Mouse (Mus musculus): Measurements from ENCODE around the gene Arid1b. TPM values are rescaled to one million over a fixed set of nuclear protein-coding genes. Genes with fewer than 3 reads are reported as not detected.

Gene Arid1b
- polyA plus RNA-seq, 1 experiment from 2014 or later: 7.2 TPM

GRCm38 (mm10) chr17:5174426-5175020 lies 180.4 kb downstream of the Arid1b start:
- Histone ChIP-seq H3K27ac (ENCODE audit: low read length) (no peak overlapping the region), H3K4me2 (replicated peaks; ENCODE audit: low read depth, low read length) (no peak overlapping the region), H3K9me3 (ENCODE audit: low read length) (no peaks in the 10 kb centered on the region), H3K36me3 (ENCODE audit: insufficient read depth, low read length) (no peaks in the 10 kb centered on the region), H3K4me3 (ENCODE audit: low read depth, low read length) (no peak overlapping the region), H3K27me3 (replicated peaks; ENCODE audit: insufficient read depth, low read length) (no peaks in the 10 kb centered on the region), H3K9ac (replicated peaks; ENCODE audit: low read depth) (no peak overlapping the region), H3K4me1 (ENCODE audit: insufficient read depth, low read depth, low read length) (no peaks in the 10 kb centered on the region; the same call in 1 of the 2 replicates)
- 64% methylated on average over 6 of the region's 6 CpGs for WGBS
- DNase-seq (ENCODE audit: low spot score): no peak
- TF ChIP-seq CTCF (IDR thresholded peaks at IDR 0.05): no peak
- no peak for TF ChIP-seq EP300 (IDR thresholded peaks at IDR 0.05)
- ATAC-seq: peak; percentile 30; the same call in 1 of the 2 replicates

DNA sequence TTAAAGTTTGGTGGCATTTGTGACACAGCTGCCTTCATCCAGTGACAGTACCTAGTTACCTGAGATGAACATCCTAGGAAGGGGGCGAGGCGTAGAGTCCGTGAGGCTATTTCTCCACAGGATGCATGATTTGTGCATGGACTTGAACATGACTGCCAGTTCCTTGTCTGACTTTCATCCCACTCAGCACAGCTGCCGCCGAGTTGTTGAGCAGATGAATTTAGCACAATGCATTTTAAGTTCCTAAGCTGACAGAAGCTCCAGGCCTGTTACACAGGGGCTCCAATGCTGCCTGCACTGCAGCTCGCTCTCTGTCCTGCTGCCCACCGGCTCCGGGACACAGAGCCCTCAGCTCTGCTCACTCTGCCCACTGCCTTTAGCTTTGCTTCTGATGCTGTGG lies 181.4 kb downstream of the Arid1b start:
- no peak overlapping the region for H3K4me2 ChIP-seq (replicated peaks; ENCODE audit: low read depth, low read length)
- H3K4me1 ChIP-seq (ENCODE audit: insufficient read depth, low read depth, low read length): no peaks in the 10 kb centered on the region; the same call in 1 of the 2 replicates
- no peak overlapping the region for H3K27ac ChIP-seq (ENCODE audit: low read length)
- no peak overlapping the region for H3K4me3 ChIP-seq (ENCODE audit: low read depth, low read length)
- no peaks in the 10 kb centered on the region for H3K9me3 ChIP-seq (ENCODE audit: low read length)
- no peak for ATAC-seq
- H3K27me3 ChIP-seq (replicated peaks; ENCODE audit: insufficient read depth, low read length): no peaks in the 10 kb centered on the region
- no peaks in the 10 kb centered on the region for H3K36me3 ChIP-seq (ENCODE audit: insufficient read depth, low read length)
- WGBS: 88% methylated on average over 8 of the region's 8 CpGs
- no peak overlapping the region for H3K9ac ChIP-seq (replicated peaks; ENCODE audit: low read depth)
- no peak for DNase-seq (ENCODE audit: low spot score)
- no peak for TF ChIP-seq CTCF (IDR thresholded peaks at IDR 0.05)
- no peak for TF ChIP-seq EP300 (IDR thresholded peaks at IDR 0.05)

DNA sequence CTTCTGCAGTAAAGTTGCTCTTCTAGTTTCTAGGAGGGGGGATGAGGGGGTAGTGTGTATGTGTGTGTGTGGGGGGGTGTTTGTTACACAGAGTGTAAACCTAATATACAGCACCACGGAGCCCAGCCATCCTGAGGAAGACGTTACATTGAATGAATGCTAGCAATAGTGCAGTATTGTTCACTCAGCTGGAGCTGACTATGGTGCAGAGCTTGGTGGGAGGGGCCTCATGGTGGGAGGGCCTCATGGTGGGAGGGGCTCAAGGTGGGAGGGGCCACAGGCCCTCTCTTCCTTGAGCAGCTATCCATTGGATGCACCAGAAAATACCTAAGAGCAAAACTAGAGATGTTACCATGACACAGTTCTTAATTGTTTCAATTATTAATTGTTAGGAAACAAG lies 182.2 kb downstream of the Arid1b start:
- Histone ChIP-seq H3K4me1 (ENCODE audit: insufficient read depth, low read depth, low read length) (no peaks in the 10 kb centered on the region; the same call in 1 of the 2 replicates), H3K36me3 (ENCODE audit: insufficient read depth, low read length) (no peaks in the 10 kb centered on the region), H3K9ac (replicated peaks; ENCODE audit: low read depth) (no peak overlapping the region), H3K9me3 (ENCODE audit: low read length) (no peaks in the 10 kb centered on the region), H3K27me3 (replicated peaks; ENCODE audit: insufficient read depth, low read length) (no peaks in the 10 kb centered on the region), H3K27ac (ENCODE audit: low read length) (no peak overlapping the region), H3K4me2 (replicated peaks; ENCODE audit: low read depth, low read length) (no peak overlapping the region), H3K4me3 (ENCODE audit: low read depth, low read length) (no peak overlapping the region)
- ATAC-seq: no peak
- TF ChIP-seq EP300 (IDR thresholded peaks at IDR 0.05) (no peak), CTCF (IDR thresholded peaks at IDR 0.05) (no peak)
- DNase-seq (ENCODE audit: low spot score): no peak
- WGBS: 88% methylated on average over 2 of the region's 2 CpGs

GRCm38 (mm10) chr17:5178534-5178933 lies 184.4 kb downstream of the Arid1b start:
- Histone ChIP-seq H3K27ac (ENCODE audit: low read length) (0 out of 2 replicates have a peak overlapping the region, but pooled peaks have one; percentile 10), H3K4me3 (ENCODE audit: low read depth, low read length) (no peak overlapping the region), H3K9ac (replicated peaks; ENCODE audit: low read depth) (no peak overlapping the region), H3K36me3 (ENCODE audit: insufficient read depth, low read length) (no peaks in the 10 kb centered on the region), H3K9me3 (ENCODE audit: low read length) (no peaks in the 10 kb centered on the region), H3K27me3 (replicated peaks; ENCODE audit: insufficient read depth, low read length) (no peaks in the 10 kb centered on the region), H3K4me1 (ENCODE audit: insufficient read depth, low read depth, low read length) (no peaks in the 10 kb centered on the region; the same call in 1 of the 2 replicates), H3K4me2 (replicated peaks; ENCODE audit: low read depth, low read length) (no peak overlapping the region)
- TF ChIP-seq CTCF (IDR thresholded peaks at IDR 0.05) (no peak), EP300 (IDR thresholded peaks at IDR 0.05) (no peak)
- no peak for ATAC-seq
- DNase-seq (ENCODE audit: low spot score): no peak
- WGBS: 68% methylated on average over 10 of the region's 10 CpGs

GRCm38 (mm10) chr17:5179004-5179403 lies 184.9 kb downstream of the Arid1b start:
- H3K4me3 ChIP-seq (ENCODE audit: low read depth, low read length): no peak overlapping the region
- no peaks in the 10 kb centered on the region for H3K36me3 ChIP-seq (ENCODE audit: insufficient read depth, low read length)
- TF ChIP-seq EP300 (IDR thresholded peaks at IDR 0.05): no peak
- no peak for TF ChIP-seq CTCF (IDR thresholded peaks at IDR 0.05)
- no peaks in the 10 kb centered on the region for H3K27me3 ChIP-seq (replicated peaks; ENCODE audit: insufficient read depth, low read length)
- H3K9ac ChIP-seq (replicated peaks; ENCODE audit: low read depth): no peak overlapping the region
- no peaks in the 10 kb centered on the region; the same call in 1 of the 2 replicates for H3K4me1 ChIP-seq (ENCODE audit: insufficient read depth, low read depth, low read length)
- H3K4me2 ChIP-seq (replicated peaks; ENCODE audit: low read depth, low read length): no peak overlapping the region
- 43% methylated on average over 7 of the region's 7 CpGs for WGBS
- DNase-seq (ENCODE audit: low spot score) (no peak), ATAC-seq (no peak)
- H3K27ac ChIP-seq (ENCODE audit: low read length): no peak overlapping the region
- H3K9me3 ChIP-seq (ENCODE audit: low read length): no peaks in the 10 kb centered on the region

GRCm38 (mm10) chr17:5179412-5179811 lies 185.3 kb downstream of the Arid1b start:
- Histone ChIP-seq H3K27ac (ENCODE audit: low read length) (no peak overlapping the region), H3K36me3 (ENCODE audit: insufficient read depth, low read length) (no peaks in the 10 kb centered on the region), H3K9ac (replicated peaks; ENCODE audit: low read depth) (no peak overlapping the region), H3K4me2 (replicated peaks; ENCODE audit: low read depth, low read length) (no peak overlapping the region), H3K9me3 (ENCODE audit: low read length) (no peaks in the 10 kb centered on the region), H3K4me1 (ENCODE audit: insufficient read depth, low read depth, low read length) (no peaks in the 10 kb centered on the region; the same call in 1 of the 2 replicates), H3K4me3 (ENCODE audit: low read depth, low read length) (no peak overlapping the region), H3K27me3 (replicated peaks; ENCODE audit: insufficient read depth, low read length) (no peaks in the 10 kb centered on the region)
- 73% methylated on average over 5 of the region's 5 CpGs for WGBS
- TF ChIP-seq CTCF (IDR thresholded peaks at IDR 0.05): no peak
- no peak for TF ChIP-seq EP300 (IDR thresholded peaks at IDR 0.05)
- ATAC-seq (no peak), DNase-seq (ENCODE audit: low spot score) (no peak)

All from lung, postnatal 0 days (tissue).